Mouse (Mus musculus) intestine, postnatal 0 days (tissue): ENCODE results near the gene Gm9887. TPM values are rescaled to one million over a fixed set of nuclear protein-coding genes. Genes with fewer than 3 reads are reported as not detected.
A peak's percentile ranks its signal among the peaks of the same experiment; 100 is the strongest.

ENCODE experiments used
- ATAC-seq: fragments of 200-750 bp; cut with Nextera tagmentation; 2 replicates; pipeline ENCODE4 v1.8.0; 2017; ENCODE audit warnings: mild to moderate bottlenecking, moderate TSS enrichment, moderate library complexity
- H3K27ac ChIP-seq: fragments of 300-500 bp; sonication (generic); 2 replicates; pipeline ENCODE4 v1.5.1; 2014; ENCODE audit warnings: mild to moderate bottlenecking, low read depth, low read length, moderate library complexity
- H3K27me3 ChIP-seq: fragments of 300-500 bp; sonication (generic); replicated peaks from 2 replicates; pipeline ENCODE4 v1.6.1; 2014; ENCODE audit warnings: low read length, mixed read lengths; ENCODE audit not compliant: control insufficient read depth, insufficient read depth
- H3K36me3 ChIP-seq: fragments of 300-500 bp; sonication (generic); 2 replicates; pipeline ENCODE4 v1.6.1; 2014; ENCODE audit warnings: mild to moderate bottlenecking, moderate library complexity; ENCODE audit not compliant: control insufficient read depth, insufficient read depth
- H3K4me1 ChIP-seq: fragments of 300-500 bp; sonication (generic); replicated peaks from 2 replicates; pipeline ENCODE4 v1.6.1; 2014; ENCODE audit warnings: antibody characterized with exemption, low read length, mixed read lengths; ENCODE audit not compliant: control insufficient read depth, insufficient read depth
- H3K4me2 ChIP-seq: fragments of 300-500 bp; sonication (generic); replicated peaks from 2 replicates; pipeline ENCODE4 v1.6.1; 2014; ENCODE audit warnings: low read depth, mild to moderate bottlenecking, moderate library complexity
- H3K4me3 ChIP-seq: fragments of 300-500 bp; sonication (generic); 2 replicates; pipeline ENCODE4 v1.5.1; 2014; ENCODE audit warnings: low read depth, low read length
- H3K9ac ChIP-seq: fragments of 300-500 bp; sonication (generic); 2 replicates; pipeline ENCODE4 v1.6.1; 2014; ENCODE audit warnings: mild to moderate bottlenecking, low read depth, low read length
- H3K9me3 ChIP-seq: fragments of 300-500 bp; sonication (generic); 2 replicates; pipeline ENCODE4 v1.6.1; 2016; ENCODE audit warnings: mixed run types; ENCODE audit not compliant: control insufficient read depth
- CTCF ChIP-seq: sonication (generic); IDR thresholded peaks from 2 replicates; pipeline ENCODE4 v1.5.1; 2016; ENCODE audit warnings: low read depth, mild to moderate bottlenecking, control low read depth, antibody characterized with exemption, moderate library complexity
- whole genome bisulfite sequencing: fragments of 180-500 bp; shearing (Covaris S2); extraction: QIAGEN DNeasy Blood & Tissue Kit; methylation state at CpG from one replicate; pipeline ENCODE4 v1.1.7; 2014; 5-methylcytosine and 5-hydroxymethylcytosine counted together
- microRNA-seq: library from miRNA; unstranded; fragments of <30 nt; microRNA quantifications from one replicate; pipeline ENCODE4, GENCODE M21; 2016
- polyA plus RNA-seq: library from polyadenylated mRNA; unstranded; fragments of >200 nt; fragmentation: Nextera tagmentation; extraction: Ambion mirVana; gene quantifications from 2 replicates; pipeline ENCODE4 v1.2.1, GENCODE M21; 2015

The Gm9887 gene
- polyA plus RNA-seq, 1 experiment from 2014 or later = 1.9 TPM

DNA sequence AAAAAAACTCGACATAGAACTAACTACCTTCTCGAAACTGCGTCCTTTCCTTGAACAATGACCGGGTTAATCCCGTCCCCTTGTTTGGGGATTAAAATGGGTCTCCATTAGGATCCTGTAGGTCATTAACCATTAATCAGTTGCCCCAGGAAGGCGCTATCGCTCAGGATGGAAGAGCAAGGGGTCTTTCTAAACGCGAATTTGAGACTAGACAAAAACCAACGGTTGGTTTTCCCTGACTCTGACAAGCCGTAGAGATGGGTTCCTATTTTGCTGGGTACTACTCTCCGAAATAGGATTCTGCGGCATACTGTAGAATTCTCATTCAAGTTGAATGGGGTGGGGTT, 15.0 kb downstream of the Gm9887 start:
- no peak overlapping the region for H3K27ac ChIP-seq
- no peak for ATAC-seq
- peaks cover 8% of the 10 kb centered on the region; the same call in 1 of the 2 replicates for H3K36me3 ChIP-seq

DNA sequence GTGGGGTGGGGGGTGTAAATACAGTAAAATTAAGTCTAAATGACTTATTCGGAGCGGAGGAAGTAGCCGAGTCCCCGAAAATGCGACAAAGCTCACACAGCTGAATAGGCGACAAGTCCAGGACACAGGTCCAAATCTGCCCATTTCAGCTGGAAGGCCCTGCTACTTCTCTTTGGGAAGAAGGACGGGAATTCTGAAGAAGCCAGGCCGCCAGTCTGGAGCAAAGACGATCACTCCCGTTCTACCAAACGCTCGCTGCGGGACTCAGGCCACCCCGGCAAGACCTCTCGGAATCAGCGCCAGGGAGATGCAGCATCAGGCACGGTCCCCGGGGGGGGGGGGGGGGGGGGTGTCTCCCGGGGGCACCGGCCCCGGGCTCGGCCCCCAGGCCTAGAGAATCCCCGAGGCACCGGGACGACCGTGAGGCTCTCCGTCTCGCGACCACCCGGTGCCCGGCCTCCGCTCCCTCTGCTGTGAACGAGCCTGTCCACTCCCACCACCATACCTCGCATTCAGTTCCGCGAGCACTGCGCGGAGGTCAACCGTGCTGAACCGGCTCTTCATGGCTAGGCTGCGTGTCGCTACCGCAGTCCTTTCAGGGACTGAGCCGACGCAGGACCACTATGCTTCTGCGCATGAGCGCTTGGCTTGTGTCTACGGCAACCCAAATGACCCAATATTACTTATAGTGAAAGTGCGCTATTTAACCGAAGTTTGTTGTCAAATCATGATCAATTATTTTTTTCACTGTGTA, 15.5 kb downstream of the Gm9887 start, which contains the start of gene Nemf:
Gene Nemf, minus strand, starts transcription at position 620 of the 754 bp plus-strand sequence.
- no peak for TF ChIP-seq CTCF
- peaks cover 8% of the 10 kb centered on the region; the same call in 1 of the 2 replicates for H3K36me3 ChIP-seq
- H3K4me1 ChIP-seq = no peaks in the 10 kb centered on the region
- whole genome bisulfite sequencing = under 1% methylated on average over 47 of the region's 50 CpGs
- peak within 1 kb of the TSS; percentile 72 for H3K27ac ChIP-seq
- H3K9me3 ChIP-seq = no peaks in the 10 kb centered on the region
- H3K4me3 ChIP-seq = peak within 1 kb of the TSS; percentile 86
- H3K27me3 ChIP-seq = no peaks in the 10 kb centered on the region
- H3K4me2 ChIP-seq = peak within 1 kb of the TSS; percentile 78
- H3K9ac ChIP-seq = peak within 1 kb of the TSS; percentile 85
- ATAC-seq = peak; percentile 44

More for the DNA sequence above, 15.0 kb downstream of the Gm9887 start:
- Histone ChIP-seq H3K9me3 (no peaks in the 10 kb centered on the region), H3K27me3 (no peaks in the 10 kb centered on the region), H3K4me2 (peak overlapping the region; percentile 78), H3K9ac (peak overlapping the region; percentile 85), H3K4me1 (no peaks in the 10 kb centered on the region), H3K4me3 (peak overlapping the region; percentile 86)
- no peak for TF ChIP-seq CTCF
- WGBS = 5% methylated on average over 13 of the region's 13 CpGs

DNA sequence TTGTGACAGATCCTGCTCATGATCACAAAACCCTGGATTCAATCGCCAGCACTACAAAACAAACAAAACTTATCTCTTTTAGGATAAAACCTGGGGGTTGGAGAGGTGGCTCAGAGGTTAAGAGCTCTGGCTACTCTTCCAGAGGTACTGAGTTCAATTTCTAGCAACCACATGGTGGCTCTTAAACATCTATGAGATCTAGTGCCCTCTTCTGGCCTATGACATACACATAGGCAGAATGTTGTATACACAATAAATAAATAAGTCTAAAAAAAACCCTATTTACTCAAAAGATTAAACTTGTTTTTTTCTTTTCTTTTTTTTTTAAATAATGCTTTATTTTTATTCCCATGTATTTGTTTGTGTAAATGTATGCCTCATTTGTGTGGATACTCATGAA, 20.6 kb downstream of the Gm9887 start:
- no peak overlapping the region for H3K9ac ChIP-seq
- H3K4me3 ChIP-seq = no peak overlapping the region
- H3K27ac ChIP-seq = no peak overlapping the region
- no peak overlapping the region for H3K4me2 ChIP-seq
- ATAC-seq = no peak
- WGBS = 58% methylated on average over 1 of the region's 1 CpGs
- no peaks in the 10 kb centered on the region for H3K27me3 ChIP-seq
- no peaks in the 10 kb centered on the region for H3K9me3 ChIP-seq
- no peaks in the 10 kb centered on the region for H3K4me1 ChIP-seq
- H3K36me3 ChIP-seq = peaks cover 24% of the 10 kb centered on the region
- peak; percentile 45 for TF ChIP-seq CTCF

DNA sequence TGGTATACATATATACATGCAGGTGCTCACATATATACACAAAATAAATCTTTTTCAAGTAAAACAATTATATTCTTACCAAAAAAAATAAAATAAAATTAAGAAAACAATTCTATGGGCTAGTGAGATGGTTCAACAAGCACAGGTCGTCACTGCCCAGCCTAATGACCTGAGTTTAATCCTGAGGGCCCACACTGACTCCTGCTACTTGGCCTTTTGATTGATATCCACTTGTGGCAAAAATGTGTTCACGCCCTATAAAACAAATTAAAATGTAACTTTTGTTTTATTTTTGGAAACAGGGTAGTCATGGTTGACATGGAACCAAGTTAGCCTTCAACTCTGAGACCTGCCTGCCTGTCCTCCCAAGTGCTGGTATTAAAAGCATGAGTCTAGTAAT, 22.3 kb downstream of the Gm9887 start:
- Histone ChIP-seq H3K4me2 (no peak overlapping the region), H3K9ac (no peak overlapping the region), H3K4me3 (no peak overlapping the region), H3K27me3 (no peaks in the 10 kb centered on the region), H3K27ac (no peak overlapping the region), H3K4me1 (no peaks in the 10 kb centered on the region), H3K36me3 (peaks cover 33% of the 10 kb centered on the region), H3K9me3 (no peaks in the 10 kb centered on the region)
- ATAC-seq = no peak
- TF ChIP-seq CTCF = no peak
- 86% methylated on average over 2 of the region's 2 CpGs for WGBS

DNA sequence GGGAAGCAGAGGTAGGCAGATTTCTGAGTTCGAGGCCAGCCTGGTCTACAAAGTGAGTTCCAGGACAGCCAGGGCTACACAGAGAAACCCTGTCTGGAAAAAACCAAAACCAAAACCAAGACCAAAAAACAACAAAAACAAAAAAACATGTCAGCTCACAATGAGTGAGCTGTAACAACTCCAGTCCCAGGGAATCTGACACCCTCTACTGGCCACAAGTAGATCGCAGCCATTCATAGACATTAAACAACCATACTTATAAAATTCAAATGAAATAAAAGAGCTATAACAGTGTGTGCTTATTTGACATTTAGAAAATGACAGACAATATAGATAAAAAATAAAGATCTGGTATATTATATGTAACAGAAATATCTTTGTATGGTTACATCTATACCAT, 38.7 kb downstream of the Gm9887 start:
- Histone ChIP-seq H3K9ac (no peak overlapping the region), H3K27ac (no peak overlapping the region), H3K36me3 (peaks cover 57% of the 10 kb centered on the region), H3K4me3 (no peak overlapping the region), H3K4me2 (no peak overlapping the region), H3K4me1 (no peaks in the 10 kb centered on the region), H3K9me3 (no peaks in the 10 kb centered on the region), H3K27me3 (no peaks in the 10 kb centered on the region)
- 87% methylated on average over 2 of the region's 2 CpGs for WGBS
- ATAC-seq = no peak
- peak; percentile 73 for TF ChIP-seq CTCF

DNA sequence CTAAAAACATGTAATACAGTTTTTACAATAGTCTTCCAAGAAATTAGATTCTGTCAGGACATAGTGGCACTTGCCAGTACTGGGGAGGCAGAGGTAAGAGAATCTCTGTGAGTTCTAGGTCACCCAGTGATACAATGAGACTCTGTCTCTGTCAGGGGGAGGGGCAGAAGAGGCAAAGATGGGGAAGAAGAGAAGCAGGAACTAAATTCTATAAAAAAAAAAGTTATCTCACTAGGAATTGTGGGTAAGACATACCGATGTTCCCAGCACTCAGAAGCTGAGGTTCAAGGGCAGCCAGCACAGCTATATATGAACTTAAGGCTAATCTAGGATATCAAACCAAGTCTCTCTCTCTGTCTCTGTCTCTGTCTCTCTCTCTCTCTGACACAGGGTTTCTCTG, 40.1 kb downstream of the Gm9887 start:
- H3K4me3 ChIP-seq = no peak overlapping the region
- no peaks in the 10 kb centered on the region for H3K9me3 ChIP-seq
- no peaks in the 10 kb centered on the region for H3K27me3 ChIP-seq
- no peak overlapping the region for H3K4me2 ChIP-seq
- no peaks in the 10 kb centered on the region for H3K4me1 ChIP-seq
- H3K27ac ChIP-seq = no peak overlapping the region
- no peak for ATAC-seq
- peaks cover 64% of the 10 kb centered on the region for H3K36me3 ChIP-seq
- no peak overlapping the region for H3K9ac ChIP-seq
- no peak for TF ChIP-seq CTCF
- WGBS = 77% methylated on average over 1 of the region's 1 CpGs

DNA sequence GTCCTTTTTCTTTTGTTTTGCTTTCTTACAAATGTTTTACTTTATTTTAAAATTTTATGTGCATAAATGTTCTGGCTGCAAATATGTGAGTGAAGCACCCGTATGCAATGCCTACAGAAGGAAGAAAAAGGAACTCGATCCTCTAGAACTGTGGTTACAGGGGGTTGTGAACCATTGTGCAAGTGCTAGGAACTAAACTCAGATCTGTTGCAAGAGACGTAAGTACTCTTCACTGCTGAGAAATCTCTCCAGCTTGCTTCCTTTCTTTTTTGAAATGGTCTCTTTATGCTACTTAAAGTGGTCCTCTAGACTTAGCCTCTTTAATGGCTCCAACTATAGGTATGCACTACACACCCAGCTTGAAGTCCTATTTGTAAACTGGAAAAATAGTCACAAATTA, 41.1 kb downstream of the Gm9887 start:
- H3K4me3 ChIP-seq = no peak overlapping the region
- no peak for ATAC-seq
- peaks cover 66% of the 10 kb centered on the region for H3K36me3 ChIP-seq
- no peaks in the 10 kb centered on the region for H3K27me3 ChIP-seq
- TF ChIP-seq CTCF = no peak
- H3K9ac ChIP-seq = no peak overlapping the region
- WGBS = 89% methylated on average over 3 of the region's 3 CpGs
- H3K27ac ChIP-seq = no peak overlapping the region
- H3K9me3 ChIP-seq = no peaks in the 10 kb centered on the region
- H3K4me2 ChIP-seq = no peak overlapping the region
- no peaks in the 10 kb centered on the region for H3K4me1 ChIP-seq

Small RNA genes within 50 kb of the gene (microRNA-seq; reads per million reads assigned to microRNA genes)
- gene Gm47299 = not detected
- gene Gm47305 = not detected

Other genes starting within 250 kb of the Gm9887 start
- gene Rps29, start 213.3 kb downstream of the Gm9887 start, polyA plus RNA-seq = 1,572 and 1,602 TPM in 2 replicates
- 3.5 and 5.5 TPM in 2 replicates for gene Lrr1, start 203.6 kb downstream of the Gm9887 start, polyA plus RNA-seq
- gene Rpl36al, start 188.4 kb downstream of the Gm9887 start, polyA plus RNA-seq = 628 and 634 TPM in 2 replicates
- gene Mgat2, start 188.3 kb downstream of the Gm9887 start, polyA plus RNA-seq = 41.5 and 46.9 TPM in 2 replicates
- gene Gm49383, start 175.4 kb downstream of the Gm9887 start, polyA plus RNA-seq = 9.9 and 10.2 TPM in 2 replicates
- 2.9 and 3.4 TPM in 2 replicates for gene Dnaaf2, start 174.0 kb downstream of the Gm9887 start, polyA plus RNA-seq
- 9.1 and 9.5 TPM in 2 replicates for gene Gm49384, start 168.2 kb downstream of the Gm9887 start, polyA plus RNA-seq
- gene Pole2, start 144.3 kb downstream of the Gm9887 start, polyA plus RNA-seq = 5.4 and 6.7 TPM in 2 replicates
- 8.1 and 8.3 TPM in 2 replicates for gene Klhdc1, start 131.3 kb downstream of the Gm9887 start, polyA plus RNA-seq
- gene Klhdc2, start 75.8 kb downstream of the Gm9887 start, polyA plus RNA-seq = 67.7 and 70.3 TPM in 2 replicates
- 41.9 and 45.3 TPM in 2 replicates for gene Nemf, start 15.3 kb downstream of the Gm9887 start, polyA plus RNA-seq
- 82.7 and 86.3 TPM in 2 replicates for gene Arf6, start 308 bp downstream of the Gm9887 start, polyA plus RNA-seq
- gene Vcpkmt, start 210.6 kb upstream of the Gm9887 start, polyA plus RNA-seq = 17.5 and 19.4 TPM in 2 replicates